Mouse (Mus musculus) thymus, adult 2 months (tissue): ENCODE measurements around the gene Phactr1.

ENCODE experiments used
- CTCF ChIP-seq: fragments of 200-500 bp; IDR thresholded peaks from 2 replicates; pipeline ENCODE4 v1.5.1; 2012; ENCODE audit warnings: mild to moderate bottlenecking, control low read depth, low read length, moderate library complexity, borderline replicate concordance; ENCODE audit not compliant: control insufficient read depth, poor library complexity, insufficient read depth; ENCODE audit errors: extremely low read depth
- POLR2A ChIP-seq: fragments of 200-500 bp; IDR thresholded peaks from 2 replicates; pipeline ENCODE4 v1.6.1; 2012; ENCODE audit warnings: mild to moderate bottlenecking, low read length, control low read depth, moderate library complexity; ENCODE audit not compliant: control insufficient read depth, poor library complexity, insufficient read depth; ENCODE audit errors: extremely low read depth

DNA sequence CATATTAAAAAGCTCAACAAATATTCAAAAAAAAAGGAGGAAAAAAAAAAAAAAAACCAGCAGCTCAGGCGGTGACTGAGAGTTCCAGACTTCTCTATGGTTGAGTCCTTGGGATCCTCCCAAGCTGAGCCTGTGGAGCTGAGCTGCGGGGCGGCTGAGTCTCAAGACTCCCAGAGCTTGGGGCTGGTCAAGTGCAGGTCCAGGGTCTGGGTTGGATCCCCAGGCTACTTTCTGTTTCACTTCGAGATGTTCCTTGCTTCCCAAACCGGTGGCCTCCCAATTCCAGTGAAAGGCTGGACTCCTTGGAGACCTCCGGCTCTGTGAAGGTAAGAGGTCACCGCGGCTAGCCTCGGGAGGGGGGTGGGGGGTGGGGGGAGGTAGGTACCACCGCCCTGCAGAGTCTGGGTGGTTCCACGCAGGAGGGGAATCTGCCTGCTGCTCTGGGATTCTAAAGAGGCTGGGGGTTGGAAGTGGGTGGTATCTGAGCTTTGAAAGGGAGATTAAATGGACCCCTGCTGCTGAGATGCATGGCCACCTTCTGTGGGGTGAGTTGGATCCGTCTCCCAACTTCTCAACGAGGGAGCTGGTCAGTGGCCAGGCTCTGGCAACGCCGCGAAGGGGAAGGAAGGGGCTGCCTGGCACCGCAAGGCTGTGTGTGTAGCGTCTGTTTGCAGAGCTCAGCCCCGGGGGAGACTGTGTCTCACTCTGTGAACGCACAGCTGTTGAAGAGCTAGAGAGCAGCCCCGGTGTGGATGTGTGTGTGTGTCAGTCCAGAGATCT, 185.9 kb downstream of the Phactr1 start:
- no peak for TF ChIP-seq POLR2A
- TF ChIP-seq CTCF = no peak
